Mouse (Mus musculus): ENCODE data around the gene Lysmd4.

The Lysmd4 gene

DNA sequence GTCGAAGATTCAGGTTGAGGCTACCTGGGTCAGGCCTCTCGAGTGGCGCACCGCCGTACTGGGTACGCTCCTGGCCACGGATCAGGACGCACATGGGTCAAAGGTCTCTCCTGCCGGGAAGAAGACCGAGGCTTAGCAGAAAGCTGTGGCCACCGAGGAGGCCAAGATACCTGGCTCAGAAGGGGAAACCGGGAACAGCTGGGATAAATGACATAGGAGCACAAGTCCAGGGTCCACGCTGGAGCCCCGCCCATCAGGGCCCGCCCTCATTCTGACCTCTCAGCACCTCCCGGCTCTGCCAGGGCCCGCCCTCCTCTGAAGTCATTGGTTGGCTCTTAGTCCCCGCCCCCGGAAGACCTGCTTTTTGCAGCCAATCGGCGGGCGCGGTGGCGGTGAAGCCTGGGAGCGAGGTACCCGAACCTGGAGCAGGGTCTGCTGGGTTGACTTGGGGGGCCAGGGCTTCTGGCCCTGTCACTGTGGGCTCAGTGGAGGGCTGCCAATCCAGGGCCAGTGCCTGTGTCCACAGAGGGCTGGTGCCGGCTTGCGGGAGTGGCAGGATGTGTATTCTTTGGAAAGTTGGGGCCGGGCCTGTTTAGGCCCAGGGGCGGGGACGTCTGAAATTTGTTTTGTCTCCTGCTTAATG lies at the start of gene Lysmd4:
TSS of gene Lysmd4 (plus strand) at position 325 of the 643 bp plus-strand sequence.
- DNase-seq (ENCODE audit: extremely low read depth, insufficient read length, low spot score): peak; percentile 88

DNA sequence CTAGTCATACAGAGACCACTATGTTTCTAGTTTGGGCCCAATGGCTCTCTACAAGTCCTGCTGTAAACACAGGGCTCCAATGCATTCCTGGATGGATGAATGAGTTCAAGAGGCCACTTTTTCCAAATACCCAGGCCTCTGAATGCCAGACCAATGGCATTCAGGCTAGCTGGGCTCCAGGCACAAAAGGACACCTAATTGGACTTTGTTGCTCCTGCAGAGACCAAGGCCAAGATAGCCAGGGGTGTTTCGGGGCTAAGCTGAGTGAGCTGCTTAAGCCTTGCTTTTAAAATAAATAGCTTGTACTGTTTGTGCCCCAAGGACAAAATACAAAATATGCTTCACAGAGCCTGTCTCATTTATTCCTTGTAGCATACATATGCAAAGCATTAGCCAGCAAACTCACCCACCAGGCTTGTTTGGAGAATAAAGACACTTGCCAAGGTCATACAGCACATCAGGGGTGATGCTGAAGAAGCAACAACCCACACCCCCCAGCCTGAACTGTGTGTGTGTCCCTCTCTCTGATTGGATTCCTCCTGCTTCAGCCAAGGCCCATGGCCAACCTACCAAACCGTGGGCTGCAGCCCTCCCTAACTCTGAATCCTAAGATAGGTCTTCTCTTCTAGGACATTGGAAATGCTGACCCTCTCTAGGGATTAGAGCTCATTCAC lies 48.7 kb upstream of the Lysmd4 start:
- DNase-seq (ENCODE audit: extremely low read depth, insufficient read length, low spot score): no peak

DNA sequence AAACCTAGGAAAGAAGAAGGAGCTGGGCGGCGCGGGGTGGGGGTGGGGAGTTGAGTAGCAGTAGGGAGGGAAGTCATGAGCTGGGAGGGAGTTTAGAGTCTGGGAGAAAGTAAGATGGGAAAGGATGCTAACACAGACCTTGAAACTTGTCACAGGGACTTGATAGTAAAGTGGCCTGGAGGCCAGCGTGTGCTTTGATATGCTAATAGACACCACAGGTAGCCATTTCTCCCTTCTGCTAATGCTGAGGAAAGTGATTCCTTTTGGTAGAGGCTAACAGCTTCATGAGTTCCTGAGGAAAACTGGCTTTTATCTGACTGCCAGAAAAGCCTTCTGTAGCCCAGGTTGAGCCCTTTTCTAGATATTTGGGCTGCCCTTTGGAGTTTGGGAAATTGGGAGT lies 38.6 kb upstream of the Lysmd4 start:
- DNase-seq (ENCODE audit: extremely low read depth, insufficient read length, low spot score): no peak

DNA sequence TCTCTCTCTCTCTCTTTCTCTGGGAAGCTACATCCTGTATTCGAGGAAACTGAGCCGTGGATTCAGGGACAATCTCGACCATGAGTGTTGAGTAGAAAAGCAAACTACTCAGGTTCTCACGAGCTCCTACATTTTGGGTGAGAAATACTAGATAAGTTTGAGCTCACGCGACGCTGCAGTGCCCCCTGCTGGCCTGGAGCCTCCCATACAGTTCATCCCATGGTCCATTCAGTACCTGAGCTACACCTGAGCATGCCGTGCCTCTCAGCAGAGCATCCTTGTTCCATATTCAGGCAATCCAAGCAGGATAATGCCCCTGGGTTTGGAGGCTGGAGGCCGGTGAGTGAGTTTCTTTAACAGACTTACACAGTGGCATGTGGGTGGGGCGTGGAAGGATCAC lies 22.9 kb upstream of the Lysmd4 start:
- DNase-seq (ENCODE audit: extremely low read depth, insufficient read length, low spot score): peak; percentile 5

DNA sequence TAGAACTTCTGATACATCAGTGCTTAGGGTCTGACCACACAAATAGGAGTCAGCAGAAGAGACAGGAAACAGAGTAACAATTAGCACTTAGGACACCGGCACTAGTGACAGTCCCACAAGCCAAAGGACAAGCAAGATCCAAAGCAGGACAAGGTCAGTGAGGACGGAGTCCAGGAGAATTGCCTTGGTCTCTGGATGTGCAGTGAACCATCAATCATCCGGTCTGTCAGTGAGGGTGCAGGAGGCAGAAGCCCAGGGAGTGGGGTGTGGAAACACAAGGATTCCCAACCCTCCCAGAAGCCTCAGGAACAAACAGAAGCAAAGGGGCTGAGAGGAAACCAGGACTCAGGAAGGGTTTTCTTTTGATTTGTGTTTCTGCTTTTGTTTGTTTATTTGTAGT lies 18.7 kb upstream of the Lysmd4 start:
- DNase-seq (ENCODE audit: extremely low read depth, insufficient read length, low spot score): no peak

DNA sequence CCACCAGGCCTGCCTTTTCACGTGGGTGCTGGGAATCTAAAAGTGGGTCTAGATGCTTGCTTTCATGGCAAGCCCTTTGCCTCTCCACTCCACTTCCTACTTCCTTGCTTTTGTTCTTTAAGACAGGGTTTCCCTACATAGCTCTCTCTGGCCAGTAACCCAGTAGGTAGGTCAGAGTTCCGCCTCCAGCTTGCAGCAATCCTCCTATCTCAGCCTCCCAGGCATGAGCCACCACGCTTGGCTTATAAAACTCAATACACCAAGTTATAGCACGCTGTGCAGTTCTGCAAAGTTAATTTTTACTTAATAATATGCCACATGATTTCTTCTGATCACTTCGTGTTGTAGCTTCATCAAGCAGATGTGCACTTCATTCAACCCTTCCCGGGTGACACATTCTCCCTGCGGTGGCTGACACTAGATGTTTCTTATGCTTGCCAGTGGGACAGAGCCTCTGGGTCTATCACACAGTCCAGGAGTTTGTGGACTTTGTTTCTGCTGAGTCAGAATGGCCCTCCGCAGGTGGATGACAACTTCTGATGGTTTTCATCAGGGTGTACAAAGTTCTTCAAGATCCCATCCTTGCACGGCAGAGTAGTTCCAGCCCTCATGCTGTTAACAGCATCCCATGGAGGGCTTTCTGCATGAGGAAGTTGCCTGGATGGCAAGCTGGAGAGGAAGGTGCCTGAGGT lies 16.5 kb upstream of the Lysmd4 start:
- DNase-seq (ENCODE audit: extremely low read depth, insufficient read length, low spot score): no peak

DNA sequence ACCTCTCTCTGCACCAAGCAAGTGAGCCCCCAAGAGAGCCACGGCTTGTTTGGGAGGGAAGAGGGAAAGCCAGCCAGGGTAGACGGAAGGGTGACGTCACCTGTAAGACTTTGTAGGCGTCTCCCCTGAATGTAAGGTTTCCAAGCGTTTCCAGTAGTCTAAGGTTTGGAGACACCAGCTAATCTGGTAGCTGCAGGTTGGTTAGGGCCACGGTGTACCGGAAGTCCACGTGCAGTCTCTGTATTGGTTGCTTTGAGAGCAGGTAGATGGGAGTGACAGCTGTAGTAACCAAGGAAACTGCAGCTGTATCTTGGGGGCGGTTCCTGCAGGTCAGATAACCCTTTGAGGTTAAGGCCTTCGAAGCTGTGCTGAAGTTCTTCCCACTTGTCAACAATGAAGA lies 15.8 kb upstream of the Lysmd4 start:
- DNase-seq (ENCODE audit: extremely low read depth, insufficient read length, low spot score): no peak

DNA sequence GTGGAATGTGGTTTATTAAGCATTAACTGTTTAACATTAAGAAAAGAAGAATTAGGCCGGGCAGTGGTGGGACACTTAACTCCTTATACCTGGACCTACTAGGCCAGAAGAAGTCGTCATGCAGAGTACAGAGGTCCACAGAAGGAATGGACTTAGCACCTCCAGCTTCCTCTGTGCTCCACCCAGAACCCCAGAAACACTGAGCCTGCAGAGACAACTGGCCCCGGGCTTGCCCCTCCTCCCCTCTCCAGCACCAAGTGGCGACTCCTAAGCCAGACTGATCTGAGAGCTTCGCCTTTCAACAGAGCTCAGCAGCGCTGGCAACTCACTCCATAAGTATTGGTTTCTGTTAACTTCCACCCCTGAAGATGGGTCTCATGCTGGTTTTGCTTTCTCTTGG lies 14.6 kb upstream of the Lysmd4 start:
- no peak for DNase-seq (ENCODE audit: extremely low read depth, insufficient read length, low spot score)

DNA sequence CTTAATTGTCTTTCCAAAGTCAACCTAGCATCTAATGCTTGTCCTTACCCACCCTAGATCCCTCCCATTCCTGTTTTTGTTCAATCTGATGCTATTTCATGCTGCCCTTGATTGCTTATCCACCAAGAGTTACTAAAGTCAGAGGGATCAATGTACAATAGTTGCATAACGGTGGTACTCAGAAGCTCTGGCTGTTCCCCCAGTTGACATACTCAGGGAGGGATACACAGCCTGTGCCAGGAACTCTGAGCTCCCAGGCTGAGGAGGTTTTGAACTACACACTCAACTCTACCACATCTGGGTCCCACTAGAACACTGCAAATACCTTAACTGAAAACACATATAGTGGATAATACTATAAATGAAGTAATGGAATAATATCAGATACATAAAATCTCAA lies 14.0 kb upstream of the Lysmd4 start:
- no peak for DNase-seq (ENCODE audit: extremely low read depth, insufficient read length, low spot score)

DNA sequence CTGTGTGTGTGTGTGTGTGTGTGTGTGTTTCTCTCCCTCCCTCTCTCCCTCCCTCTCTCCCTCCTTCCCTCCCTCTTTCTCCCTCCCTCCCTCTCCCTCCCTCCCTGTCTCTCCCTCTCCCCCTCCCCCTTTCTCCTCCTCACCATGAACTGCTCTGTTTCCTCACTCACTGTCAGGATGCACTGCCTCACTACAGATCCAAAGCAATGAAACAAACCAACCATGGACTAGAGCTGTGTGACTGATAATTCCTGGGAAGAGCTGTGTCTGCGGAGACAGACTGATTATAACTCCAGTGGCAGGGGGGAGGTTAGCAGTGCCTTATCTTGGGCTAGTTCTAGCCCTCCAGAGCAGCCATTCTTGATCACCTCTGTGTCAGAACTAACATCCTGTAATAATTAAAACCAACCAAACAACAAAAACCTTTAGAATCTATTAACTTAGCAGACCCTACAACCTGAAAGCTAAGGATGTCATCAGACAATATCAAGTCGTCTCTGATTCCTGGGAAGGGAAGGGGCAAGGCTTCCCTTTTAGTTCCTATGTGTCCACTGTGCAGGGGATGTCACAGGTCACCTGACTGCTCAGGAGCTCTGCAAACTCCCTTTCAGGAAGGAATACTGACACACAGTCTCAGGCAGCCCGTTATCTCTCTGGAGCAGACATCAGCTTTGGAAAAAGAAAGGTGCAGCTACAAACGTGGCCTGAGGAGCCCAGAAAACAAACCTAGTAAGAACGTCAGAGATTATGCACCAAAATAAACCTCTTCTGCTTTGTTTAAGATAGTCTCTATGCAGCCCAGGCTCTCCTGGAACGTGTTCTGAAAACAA lies 12.1 kb upstream of the Lysmd4 start:
- DNase-seq (ENCODE audit: extremely low read depth, insufficient read length, low spot score): no peak

DNA sequence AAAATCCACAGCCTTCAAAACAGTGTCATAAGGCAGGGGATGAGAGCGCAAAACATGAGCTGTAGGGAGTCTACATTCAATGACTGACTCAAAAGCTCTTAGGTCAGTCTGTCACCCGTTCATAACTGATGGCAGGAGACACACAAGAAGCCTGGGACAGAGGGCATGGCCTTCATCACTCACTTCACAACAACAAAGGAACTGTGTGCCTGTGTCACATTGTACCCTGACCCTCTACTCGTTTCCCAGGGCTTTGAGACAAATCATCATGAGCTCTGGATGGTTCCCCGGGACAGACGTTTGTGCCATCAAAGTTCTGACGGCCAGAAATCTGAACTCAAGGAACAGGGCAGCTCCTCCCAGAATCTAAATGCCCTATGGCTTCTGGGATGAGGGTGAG lies 11.0 kb upstream of the Lysmd4 start:
- no peak for DNase-seq (ENCODE audit: extremely low read depth, insufficient read length, low spot score)

DNA sequence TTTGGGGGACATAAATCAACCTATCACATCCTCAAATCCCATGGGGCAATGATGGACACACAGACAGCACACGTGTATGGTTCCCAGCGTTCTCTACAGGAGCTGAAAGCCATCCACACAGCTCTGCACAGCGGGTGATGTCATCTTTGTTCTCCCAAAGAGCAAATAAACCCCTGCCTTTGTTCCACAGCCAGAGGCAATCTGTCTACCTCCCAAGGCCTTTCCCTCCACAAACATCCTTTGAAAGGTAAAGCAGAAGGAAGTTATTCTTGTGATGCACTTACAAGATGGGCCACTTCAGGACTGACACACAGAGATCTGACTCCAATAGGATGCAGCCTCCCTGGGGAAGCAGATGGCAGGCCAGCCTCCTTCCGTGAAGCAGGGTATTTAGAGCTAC lies 10.4 kb upstream of the Lysmd4 start:
- DNase-seq (ENCODE audit: extremely low read depth, insufficient read length, low spot score): no peak

DNA sequence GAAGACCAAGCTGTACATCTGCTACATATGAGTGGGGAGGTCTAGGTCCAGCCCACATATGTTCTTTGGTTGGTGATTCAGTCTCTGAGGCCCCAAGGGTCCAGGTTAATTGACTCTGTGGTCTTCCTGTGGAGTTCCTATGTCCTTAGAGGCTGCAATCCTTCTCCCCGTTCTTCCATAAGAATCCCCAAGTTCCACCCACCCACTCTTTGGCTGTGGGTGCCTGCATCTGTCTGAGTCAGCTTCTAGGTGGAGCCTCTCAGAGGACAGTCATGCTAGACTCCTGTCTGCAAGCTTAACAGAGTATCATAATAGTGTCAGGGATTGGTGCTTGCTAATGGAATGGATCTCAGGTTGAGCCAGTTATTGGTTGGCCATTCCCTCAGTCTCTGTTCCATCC lies 8.8 kb upstream of the Lysmd4 start:
- DNase-seq (ENCODE audit: extremely low read depth, insufficient read length, low spot score): no peak

DNA sequence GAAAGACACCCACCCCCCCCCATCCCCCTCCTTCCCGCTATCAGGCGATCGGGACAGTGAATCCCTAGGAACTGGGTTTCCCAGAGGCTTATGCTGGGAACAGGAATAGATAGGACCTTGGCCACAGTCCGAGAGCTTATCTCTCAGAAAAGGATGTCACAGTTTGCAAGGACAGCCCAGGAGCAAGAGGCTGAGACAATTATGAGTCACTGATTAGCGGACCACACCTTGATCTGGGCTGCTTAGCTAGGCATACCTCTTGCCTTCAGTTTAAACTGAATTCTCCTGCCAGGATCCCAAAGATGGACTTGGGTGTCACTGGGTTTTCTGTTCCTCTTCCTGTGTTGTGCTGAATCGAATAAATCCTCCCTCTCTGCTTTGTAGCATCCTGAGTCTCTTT lies 6.0 kb upstream of the Lysmd4 start:
- DNase-seq (ENCODE audit: extremely low read depth, insufficient read length, low spot score): no peak

DNA sequence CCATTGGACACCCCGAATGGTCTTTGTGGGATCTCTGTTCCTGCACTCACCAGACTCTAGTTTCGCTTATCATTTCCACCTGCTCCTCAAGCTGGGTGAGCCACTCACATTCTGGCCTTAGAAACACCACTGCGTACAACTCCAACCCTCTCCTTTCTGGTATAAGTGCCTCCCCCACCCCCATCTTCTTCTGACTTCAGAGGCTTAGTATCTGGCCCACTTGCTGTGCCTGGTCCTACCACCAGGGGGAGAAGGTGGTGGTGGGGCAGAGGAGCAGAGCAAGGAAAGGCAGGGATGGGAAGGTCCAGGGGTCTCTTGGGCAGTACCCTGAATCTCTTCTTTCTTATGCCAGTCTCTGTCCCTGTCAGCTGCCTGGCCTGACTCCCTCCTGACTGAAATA lies 5.3 kb upstream of the Lysmd4 start:
- DNase-seq (ENCODE audit: extremely low read depth, insufficient read length, low spot score): no peak

DNA sequence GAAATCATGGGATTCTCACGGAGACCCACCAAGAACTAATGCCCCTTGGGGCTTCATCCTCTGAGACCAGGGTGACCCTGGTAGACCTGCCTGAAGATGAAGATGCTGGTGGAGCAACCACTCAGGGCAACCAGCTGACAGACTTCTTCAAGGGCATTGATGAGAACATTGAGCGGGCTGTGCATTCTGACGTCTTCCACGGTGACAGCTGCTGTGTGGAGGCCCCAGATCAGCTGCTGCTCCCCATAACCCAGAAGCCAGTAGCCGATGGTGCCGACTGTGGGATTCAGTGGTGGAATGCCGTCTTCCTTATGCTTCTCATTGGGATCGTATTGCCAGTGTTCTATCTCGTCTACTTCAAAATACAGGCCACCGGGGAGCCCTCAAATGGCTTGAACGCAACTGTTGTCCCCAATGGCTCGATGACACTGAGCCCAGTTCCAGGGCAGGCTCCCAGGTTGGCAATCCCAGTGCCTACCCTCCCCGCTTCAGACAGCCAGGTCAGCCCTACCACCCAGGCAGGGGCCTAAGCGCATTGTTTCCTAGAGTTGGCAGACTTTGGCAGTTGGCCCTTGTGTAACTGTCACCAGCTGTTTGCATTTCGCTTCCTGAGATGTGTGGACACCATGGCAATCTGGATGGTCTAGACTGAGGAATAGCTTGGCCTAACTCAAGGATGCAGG lies 3.7 kb downstream of the Lysmd4 start:
- no peak for DNase-seq (ENCODE audit: extremely low read depth, insufficient read length, low spot score)

DNA sequence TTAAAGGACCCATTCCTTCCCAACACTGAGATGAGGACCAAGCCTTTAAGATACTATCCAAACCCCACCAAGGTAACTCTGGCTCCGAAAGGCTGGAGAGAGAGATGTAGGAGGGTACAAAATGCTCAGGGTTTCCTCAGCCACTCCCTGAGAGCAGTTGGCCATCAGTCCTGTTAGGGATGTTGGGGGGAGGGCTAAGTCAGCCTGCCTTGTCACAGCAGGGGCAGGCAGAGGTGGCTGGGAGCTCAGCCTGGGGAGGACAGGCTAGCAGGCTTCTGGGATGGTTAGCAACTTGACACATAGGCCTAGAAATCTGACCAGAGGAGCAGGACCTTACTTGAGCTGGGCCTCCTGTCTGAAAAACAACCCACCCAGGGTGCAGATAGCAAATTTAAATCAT lies 5.2 kb downstream of the Lysmd4 start:
- DNase-seq (ENCODE audit: extremely low read depth, insufficient read length, low spot score): no peak

DNA sequence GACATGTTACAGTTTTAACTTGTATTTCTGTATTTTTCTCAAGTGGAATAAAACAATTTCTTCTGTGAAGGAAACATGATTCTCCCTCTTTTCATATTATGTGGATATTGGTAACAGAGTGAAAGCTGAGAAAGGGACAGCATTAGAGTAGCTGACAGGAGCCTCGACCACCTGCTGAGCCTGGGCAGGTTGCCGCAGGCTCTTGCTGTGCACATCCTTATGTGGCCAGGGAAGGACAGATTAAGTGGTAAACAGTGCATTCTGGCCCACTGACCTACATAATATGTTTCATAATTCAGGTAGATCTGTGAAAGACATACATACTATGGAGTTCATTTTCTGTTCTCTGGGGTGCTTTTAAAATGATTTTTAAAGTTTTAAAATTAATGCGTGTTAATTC lies 6.0 kb downstream of the Lysmd4 start:
- DNase-seq (ENCODE audit: extremely low read depth, insufficient read length, low spot score): no peak

DNA sequence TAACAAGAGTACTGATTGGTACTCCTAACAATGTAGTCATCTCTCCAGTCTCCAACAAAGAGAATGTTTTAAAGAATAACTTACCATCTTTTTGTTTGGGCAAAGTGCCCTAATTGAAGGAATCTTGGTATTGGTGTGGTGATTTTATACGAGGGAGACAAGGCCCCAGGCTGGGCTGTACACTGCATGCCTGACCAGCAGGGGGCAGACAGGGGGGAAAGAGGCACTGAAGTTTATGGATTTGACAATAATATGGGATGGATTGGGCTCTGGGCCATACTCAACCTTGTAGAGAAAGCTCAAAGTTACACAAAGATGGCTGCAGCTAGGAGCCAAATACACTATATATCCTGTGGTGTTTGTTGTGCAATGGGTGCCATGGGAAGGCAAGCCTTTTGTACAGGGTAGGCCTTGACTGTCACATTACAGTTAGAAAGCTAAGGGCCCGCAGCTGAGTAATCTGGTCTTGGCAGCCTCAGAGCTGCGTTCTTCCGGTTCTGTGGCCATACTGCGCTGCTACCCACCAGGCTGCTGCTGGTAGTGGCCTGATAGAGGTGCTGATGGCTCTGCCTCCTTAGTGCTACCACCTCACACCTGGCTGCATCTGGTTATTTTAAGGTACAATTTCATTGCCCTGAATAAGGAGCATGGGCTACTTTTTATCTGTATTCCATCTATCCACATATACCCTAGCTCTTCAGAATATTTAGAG lies 6.7 kb downstream of the Lysmd4 start:
- no peak for DNase-seq (ENCODE audit: extremely low read depth, insufficient read length, low spot score)

DNA sequence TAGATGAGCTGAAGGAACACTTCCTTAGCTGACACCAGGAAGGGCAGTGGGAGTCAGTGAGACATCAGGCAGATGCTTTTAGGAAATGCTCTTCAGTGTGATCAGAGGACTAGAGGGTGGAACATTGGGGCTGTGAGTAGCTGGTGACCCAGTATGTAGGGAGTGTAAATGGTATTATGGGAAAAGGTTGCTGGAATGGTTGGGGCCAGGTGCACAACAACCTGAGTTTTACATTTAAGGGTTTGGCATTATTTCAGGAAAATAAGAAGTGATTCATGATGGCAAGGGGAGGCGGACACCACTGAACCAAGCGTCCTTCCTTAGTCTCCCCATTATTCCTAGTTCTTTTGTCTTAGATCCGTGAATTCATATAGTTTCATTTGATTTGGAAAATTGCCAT lies 7.4 kb downstream of the Lysmd4 start:
- no peak for DNase-seq (ENCODE audit: extremely low read depth, insufficient read length, low spot score)
